Mouse (Mus musculus) embryonic stem cell, embryonic (primary cell): ENCODE results near the gene Prpf8.

Source experiments
- CTCF ChIA-PET, 4 experiments: fragments of 300-600 bp in 2 of 4; fragments of 350-600 bp in 2 of 4; sonication (Branson Sonifier 250); formaldehyde crosslinking; loops; one replicate each; lab custom pipeline; 2022; ENCODE audit warnings: inconsistent platforms in 2 of 4; lab: Charles Lee
- POLR2A ChIA-PET, 4 experiments: fragments of 300-600 bp in 2 of 4; fragments of 350-600 bp in 2 of 4; sonication (Branson Sonifier 250); formaldehyde crosslinking; loops; one replicate each; lab custom pipeline; 2022; ENCODE audit warnings: antibody characterized with exemption in 4 of 4, inconsistent platforms in 1 of 4; lab: Charles Lee

The Prpf8 gene

DNA sequence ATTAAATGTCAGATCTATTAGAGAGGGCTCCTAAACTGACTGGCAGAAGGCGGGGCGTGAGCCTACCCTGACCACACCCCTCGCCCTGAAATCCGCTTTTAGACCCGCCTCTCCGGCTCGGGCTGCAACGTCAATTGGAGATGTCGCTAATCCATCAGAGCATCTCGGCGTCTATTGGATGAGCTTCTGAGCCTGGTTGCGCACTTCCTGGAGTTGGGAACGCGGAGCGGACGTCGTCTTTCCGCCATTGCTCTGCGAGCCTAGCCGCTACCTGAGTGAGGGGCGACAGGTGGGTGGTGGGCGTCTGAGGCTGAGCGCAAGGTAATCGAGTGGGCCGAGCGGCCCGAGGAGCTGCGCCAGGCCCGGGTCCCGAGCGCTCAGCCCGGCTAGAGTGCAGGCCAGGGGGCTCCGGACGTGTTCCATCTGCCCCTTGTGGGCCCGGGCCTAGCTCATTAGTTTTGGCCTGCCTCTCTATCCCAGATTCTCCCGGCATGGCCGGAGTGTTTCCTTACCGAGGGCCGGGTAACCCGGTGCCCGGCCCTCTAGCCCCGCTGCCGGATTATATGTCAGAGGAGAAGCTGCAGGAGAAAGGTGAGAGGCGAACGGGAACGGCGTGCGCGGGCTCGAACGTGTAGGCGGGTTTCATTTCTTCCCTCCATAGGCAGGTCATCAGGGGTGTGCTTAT is at the start of gene Prpf8:
Prpf8 (plus strand) TSS at position 216 of the 685 bp plus-strand sequence.
- ChIA-PET CTCF (interaction anchor here in 3 of 4 experiments (0.6 to 3.6 kb wide), 10 partner anchors 18 to 577 kb away, joined by 3 to 30 read pairs (median 4); partner anchors contain the start of genes Rilp (in 3 of the 3), Tlcd2 (in 1 of the 3) and Wdr81 (in 1 of the 3)), POLR2A (interaction anchor here (0.5 to 7.0 kb wide), 76 partner anchors 9 to 656 kb away, joined by 3 to 117 read pairs (median 5); partner anchors contain the start of genes Rilp (in 4 of the 4), Tlcd2 (in 4 of the 4), Scarf1 (in 3 of the 4) and Crk (in 2 of the 4))

DNA sequence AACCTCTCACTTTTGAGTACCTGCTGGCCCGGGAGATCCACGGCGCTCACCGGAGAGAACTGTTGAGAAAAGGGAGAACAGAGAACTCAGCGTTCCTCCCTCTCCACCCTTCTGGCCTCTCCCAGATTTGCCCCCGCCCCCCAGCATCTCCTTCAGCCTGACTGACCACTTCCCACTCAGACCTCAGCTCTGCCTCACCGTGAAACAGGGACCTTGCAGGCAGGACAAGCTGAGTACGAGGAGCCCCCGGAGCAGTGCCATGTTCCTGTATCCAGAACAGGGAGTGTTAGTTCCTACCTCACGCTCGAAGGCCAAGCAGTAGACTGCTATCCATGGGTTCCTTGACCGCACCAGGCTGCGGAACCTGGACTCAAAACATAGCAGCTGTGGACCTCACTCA is 48.4 kb upstream of the Prpf8 start:
- ChIA-PET CTCF (interaction anchor here in 1 of 4 experiments (1.0 kb wide), 1 partner anchor 72 kb away, joined by 3 read pairs; the partner anchor contains the start of gene Rilp), POLR2A (interaction anchor here in 3 of 4 experiments (0.7 to 1.0 kb wide), 4 partner anchors 23 to 214 kb away, joined by 3 to 8 read pairs (median 4); partner anchors contain the start of gene Tlcd2 (in 2 of the 3))

DNA sequence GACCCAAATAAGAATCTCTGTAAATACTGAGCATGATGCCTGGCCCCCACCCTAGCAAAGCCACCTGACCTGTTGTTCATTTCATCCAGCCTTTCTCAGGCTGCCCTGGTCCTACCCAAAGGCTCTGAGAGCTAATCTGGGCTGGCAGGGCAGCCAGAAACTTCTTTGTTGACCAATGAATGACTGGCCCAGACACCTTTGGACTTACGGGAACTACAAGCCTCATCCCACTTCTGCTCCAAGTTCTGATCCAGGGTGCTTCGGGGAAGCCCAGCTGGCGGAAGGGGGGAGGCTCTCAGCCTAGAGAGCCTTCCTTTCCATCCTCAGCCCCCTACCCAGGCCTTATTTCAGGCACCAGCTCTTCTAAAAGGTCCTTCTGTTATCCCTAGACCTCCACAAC is 47.8 kb upstream of the Prpf8 start:
- ChIA-PET CTCF (interaction anchor here in 1 of 4 experiments (0.9 kb wide), 1 partner anchor 270 kb away, joined by 3 read pairs; the partner anchor contains the start of gene Hic1), POLR2A (interaction anchor here in 3 of 4 experiments (0.7 to 1.1 kb wide), 7 partner anchors 10 to 214 kb away, joined by 3 to 8 read pairs (median 3); partner anchors contain the start of genes Tlcd2 (in 2 of the 3), Rpa1 (in 1 of the 3) and Smyd4 (in 1 of the 3))

DNA sequence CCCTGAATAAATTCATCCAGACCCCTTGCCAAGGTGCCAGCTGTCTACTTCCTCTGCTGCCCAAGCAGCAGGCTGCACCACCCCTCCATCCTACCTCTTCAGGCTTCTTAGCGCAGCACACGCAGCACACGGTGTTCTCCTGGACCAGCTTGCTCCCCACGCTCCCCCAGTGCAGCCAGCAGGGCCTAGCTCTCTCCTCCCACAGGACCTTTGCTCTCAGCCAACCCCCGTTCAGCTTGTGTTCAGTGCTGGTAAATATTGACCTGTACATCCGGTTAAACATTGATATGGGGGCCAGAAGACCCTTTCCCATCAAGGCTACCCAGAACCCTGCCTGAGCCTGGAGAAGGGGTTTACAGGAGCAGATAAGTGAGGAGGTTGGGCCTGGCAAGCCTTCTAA is 47.3 kb upstream of the Prpf8 start, which contains the start of gene Serpinf2:
Serpinf2 (minus strand) TSS at position 229 of the 400 bp plus-strand sequence.
- ChIA-PET POLR2A (interaction anchor here in 2 of 4 experiments (0.8 to 1.4 kb wide), 8 partner anchors 9 to 91 kb away, joined by 3 to 8 read pairs (median 3); partner anchors contain the start of genes Rpa1 (in 1 of the 2), Smyd4 (in 1 of the 2) and Tlcd2 (in 1 of the 2)), CTCF (interaction anchor here in 2 of 4 experiments (0.9 to 1.2 kb wide), 2 partner anchors 33 to 270 kb away, joined by 3 read pairs; partner anchors contain the start of gene Hic1 (in 1 of the 2))

DNA sequence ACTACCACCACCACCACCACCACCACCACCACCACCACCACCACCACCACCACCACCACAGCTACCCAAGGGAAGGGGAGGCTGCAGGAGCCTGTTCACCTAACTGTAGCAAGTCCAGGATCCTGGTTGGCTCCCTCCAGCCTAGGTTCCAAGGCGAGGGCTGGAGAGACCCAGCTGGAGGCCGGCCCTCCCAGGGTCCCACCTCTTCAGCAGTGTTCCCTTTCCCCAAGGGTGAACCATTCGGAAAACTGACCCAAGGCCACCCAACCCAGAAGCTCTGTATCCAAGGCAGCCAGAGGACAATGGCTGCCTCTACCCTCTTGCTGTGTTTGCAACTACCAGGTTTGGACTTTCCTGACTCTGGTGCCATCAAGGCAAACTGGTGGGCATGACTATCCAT is 46.7 kb upstream of the Prpf8 start:
- ChIA-PET POLR2A (interaction anchor here in 3 of 4 experiments (0.9 to 3.8 kb wide), 6 partner anchors 8 to 40 kb away, joined by 3 to 14 read pairs (median 3); partner anchors contain the start of gene Tlcd2 (in 2 of the 3)), CTCF (interaction anchor here in 1 of 4 experiments (1.2 kb wide), 1 partner anchor 33 kb away, joined by 3 read pairs; no protein-coding TSS in a partner anchor)

DNA sequence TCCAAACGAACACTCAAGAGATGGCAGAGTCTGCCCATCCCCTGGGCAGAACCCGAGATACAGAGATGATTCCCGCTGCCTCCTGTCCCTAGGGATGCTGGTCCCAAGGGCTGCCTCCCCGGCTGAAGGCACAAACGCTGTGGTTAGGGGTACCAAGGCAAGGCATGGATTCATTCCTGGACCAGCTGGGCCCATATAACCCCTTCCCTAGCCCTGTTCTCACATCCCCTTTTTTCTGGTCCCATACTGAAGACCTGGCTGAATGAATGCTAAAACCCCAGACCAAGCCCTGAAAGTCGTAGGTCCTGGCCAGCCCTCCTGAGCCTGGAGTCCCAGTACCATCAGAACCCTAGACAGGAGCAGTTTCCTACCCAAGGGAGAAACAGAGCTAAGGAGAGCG is 45.6 kb upstream of the Prpf8 start:
- ChIA-PET POLR2A (interaction anchor here in 3 of 4 experiments (0.9 to 3.8 kb wide), 13 partner anchors 9 to 46 kb away, joined by 3 to 16 read pairs (median 6); partner anchors contain the start of genes Tlcd2 (in 2 of the 3), Prpf8 (in 1 of the 3) and Wdr81 (in 1 of the 3)), CTCF (interaction anchor here in 2 of 4 experiments (1.1 to 1.4 kb wide), 2 partner anchors 9 to 11 kb away, joined by 3 to 4 read pairs; no protein-coding TSS in a partner anchor)

DNA sequence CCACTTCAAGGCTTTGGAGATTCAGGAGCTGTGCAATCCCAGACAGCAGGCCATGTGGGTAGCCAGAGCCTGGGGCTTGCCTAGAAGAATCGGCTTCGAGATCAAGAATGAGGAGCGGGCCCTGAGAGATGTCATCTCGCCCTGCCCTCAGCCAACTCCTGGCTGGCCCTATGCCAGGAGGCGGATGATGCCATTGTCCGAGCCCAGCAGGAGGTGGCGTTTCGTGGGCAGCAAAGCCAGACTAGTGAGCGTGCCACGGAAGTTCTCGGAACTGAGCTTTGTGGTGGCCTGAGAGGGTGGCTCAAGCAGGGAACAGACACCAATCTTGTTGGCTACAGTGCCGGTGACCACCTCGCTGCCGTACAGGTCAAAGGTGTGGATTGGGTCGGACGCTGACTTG is 45.0 kb upstream of the Prpf8 start:
- ChIA-PET CTCF (interaction anchor here in 2 of 4 experiments (1.1 to 1.4 kb wide), 2 partner anchors 9 to 10 kb away, joined by 3 to 4 read pairs; no protein-coding TSS in a partner anchor), POLR2A (interaction anchor here in 3 of 4 experiments (0.6 to 3.8 kb wide), 16 partner anchors 9 to 1634 kb away, joined by 3 to 16 read pairs (median 5); partner anchors contain the start of genes Tlcd2 (in 2 of the 3), Prpf8 (in 1 of the 3), Rpa1 (in 1 of the 3) and Smyd4 (in 1 of the 3))

DNA sequence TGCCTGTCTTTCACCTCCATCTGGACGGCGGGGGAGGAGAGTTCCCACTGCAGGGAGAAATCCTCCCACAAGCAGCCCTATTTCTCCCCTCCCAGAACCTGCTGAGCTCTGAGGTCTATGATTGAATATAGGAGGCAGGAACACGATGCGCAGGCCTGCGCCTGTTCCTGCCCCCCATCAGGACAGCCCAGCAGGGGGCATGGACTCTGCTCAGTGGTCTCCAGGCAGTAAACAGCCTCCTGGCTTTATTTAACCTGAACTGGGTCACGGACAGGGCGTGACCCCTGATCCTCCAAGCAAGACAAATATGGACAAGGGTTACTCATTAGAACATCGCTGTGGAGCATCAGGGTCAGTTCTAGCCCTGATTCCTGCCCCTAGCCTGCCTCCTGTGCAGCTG is 42.9 kb upstream of the Prpf8 start:
- POLR2A ChIA-PET, result interaction anchor here in 3 of 4 experiments (0.9 to 3.8 kb wide), 4 partner anchors 11 to 18 kb away, joined by 3 to 14 read pairs (median 4); partner anchors contain the start of genes Tlcd2 (in 3 of the 3) and Wdr81 (in 1 of the 3)

DNA sequence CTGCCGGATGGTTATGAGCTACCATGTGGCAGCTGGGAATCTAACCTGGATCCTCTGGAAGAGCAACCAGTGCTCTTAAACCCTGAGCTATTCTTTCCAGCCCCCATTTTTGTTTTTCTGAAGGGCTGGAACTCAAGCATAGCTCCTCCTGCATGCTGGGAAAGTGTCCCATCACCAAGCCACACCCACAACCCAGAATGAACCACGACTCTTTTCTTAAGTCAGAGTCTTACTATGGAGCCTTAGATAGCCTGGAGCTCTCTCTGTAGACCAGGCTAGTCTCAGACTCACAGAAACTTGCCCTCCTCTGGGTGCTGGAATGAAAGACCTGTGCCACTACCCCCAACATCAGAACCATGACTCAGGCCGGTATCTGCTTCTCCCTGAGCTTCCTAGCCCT is 38.0 kb upstream of the Prpf8 start:
- ChIA-PET CTCF (interaction anchor here in 3 of 4 experiments (0.5 to 0.7 kb wide), 3 partner anchors 13 to 287 kb away, joined by 3 read pairs; no protein-coding TSS in a partner anchor), POLR2A (interaction anchor here in 3 of 4 experiments (0.7 to 10.9 kb wide), 8 partner anchors 9 to 104 kb away, joined by 3 to 130 read pairs (median 8); partner anchors contain the start of genes Tlcd2 (in 2 of the 3), Prpf8 (in 1 of the 3) and Serpinf2 (in 1 of the 3))

More for the DNA sequence above, 42.9 kb upstream of the Prpf8 start:
- CTCF ChIA-PET, result no interaction called here

DNA sequence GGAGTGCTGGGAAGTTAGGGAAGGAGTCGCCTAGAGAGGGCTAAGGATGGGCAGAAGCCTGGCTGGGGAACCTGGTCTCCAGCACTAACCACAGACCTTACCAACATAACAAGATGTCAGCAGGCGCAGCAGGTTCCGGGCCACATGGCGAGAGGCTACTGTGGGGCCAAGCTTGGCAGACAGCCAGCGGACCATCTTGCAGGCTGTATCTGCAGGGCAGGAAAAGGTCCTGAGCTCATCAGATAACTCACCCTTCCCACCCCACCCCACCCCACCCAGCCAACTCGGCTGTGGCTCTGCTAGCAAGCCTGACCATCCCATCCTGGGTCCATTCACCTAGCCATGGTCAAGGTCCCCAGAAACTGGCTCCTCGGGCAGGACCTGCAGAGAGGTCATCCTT is 36.9 kb upstream of the Prpf8 start:
- ChIA-PET POLR2A (interaction anchor here in 2 of 4 experiments (1.2 to 10.9 kb wide), 6 partner anchors 8 to 37 kb away, joined by 3 to 130 read pairs (median 8); partner anchors contain the start of genes Tlcd2 (in 2 of the 2) and Prpf8 (in 1 of the 2)), CTCF (no interaction called here)

DNA sequence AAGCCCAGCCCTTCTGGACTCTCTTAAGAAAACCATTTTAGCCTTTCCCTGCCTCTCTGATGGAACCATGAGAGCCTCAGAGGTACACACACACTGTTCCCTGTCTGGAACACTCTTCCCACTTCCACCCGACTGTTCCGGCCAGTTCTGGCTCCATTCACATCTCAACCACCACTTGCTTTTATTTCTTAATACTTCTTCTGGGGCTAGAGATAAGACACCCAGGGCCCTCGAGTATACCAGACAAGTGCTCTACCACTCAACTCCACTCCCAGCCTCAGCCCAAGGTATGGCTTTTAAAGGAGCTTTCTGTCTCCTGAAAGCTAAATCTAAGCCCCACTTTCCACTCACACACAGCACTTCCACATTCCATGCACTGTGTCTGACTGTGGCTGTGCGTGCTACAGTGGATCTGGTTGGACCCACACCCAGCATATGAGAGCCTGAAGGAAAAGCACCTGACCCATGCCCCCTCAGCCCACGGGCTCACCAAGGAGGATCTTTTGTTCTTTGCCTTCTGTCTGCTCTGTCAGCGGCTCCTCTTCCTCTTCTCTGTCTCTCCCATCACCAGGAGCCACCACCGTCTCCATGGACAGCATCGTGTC is 36.2 kb upstream of the Prpf8 start:
- CTCF ChIA-PET, result interaction anchor here in 1 of 4 experiments (1.4 kb wide), 1 partner anchor 16 kb away, joined by 3 read pairs; no protein-coding TSS in a partner anchor
- POLR2A ChIA-PET, result interaction anchor here (1.1 to 10.9 kb wide), 10 partner anchors 9 to 36 kb away, joined by 3 to 130 read pairs (median 5); partner anchors contain the start of genes Tlcd2 (in 3 of the 4) and Prpf8 (in 2 of the 4)

DNA sequence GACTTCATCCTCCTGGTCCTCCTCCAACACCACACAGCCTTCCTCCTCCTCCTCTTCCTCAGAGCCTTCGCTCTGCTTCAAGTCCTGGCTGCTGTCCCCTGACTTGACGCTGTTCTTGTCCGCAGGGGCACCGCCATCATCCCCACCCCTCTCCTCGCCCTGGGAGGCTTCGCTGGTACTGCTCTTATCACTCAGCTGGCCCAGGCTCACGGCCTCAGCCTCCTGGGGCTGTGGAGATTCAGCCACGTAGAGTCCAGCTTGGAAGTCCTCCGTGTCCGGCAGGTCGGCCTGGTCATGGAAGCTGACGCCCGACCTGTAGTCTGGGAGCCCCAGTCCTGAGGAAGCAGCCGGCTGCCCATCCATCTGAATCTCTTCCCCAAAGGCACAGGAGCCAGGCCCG is 35.7 kb upstream of the Prpf8 start:
- POLR2A ChIA-PET, result interaction anchor here (1.1 to 10.9 kb wide), 11 partner anchors 9 to 36 kb away, joined by 3 to 130 read pairs (median 5); partner anchors contain the start of genes Tlcd2 (in 3 of the 4), Prpf8 (in 1 of the 4) and Serpinf2 (in 1 of the 4)
- CTCF ChIA-PET, result interaction anchor here in 2 of 4 experiments (1.4 to 1.7 kb wide), 2 partner anchors 16 to 59 kb away, joined by 3 to 5 read pairs; partner anchors contain the start of gene Rilp (in 1 of the 2)

DNA sequence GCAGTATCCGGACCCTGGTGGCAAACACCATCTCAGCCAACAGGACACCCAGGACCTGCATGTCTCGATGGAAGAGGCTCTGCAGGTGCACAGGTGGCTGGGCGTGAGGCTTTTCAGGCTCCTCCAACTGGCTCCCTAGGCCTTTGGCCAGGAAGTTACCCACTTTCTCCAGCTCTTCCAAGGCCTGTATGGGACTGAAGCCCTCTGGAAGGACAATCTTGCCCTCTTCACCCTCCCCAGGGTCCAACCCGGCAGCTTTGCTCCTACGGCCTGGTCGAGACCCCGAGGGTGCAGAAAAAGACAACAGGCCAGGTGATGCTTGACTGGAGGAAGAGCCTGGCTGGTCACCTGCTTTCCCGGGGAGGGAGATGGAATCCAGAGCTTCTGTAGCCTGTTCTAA is 34.5 kb upstream of the Prpf8 start:
- ChIA-PET CTCF (interaction anchor here in 2 of 4 experiments (0.6 to 1.7 kb wide), 4 partner anchors 10 to 58 kb away, joined by 3 to 5 read pairs (median 4); partner anchors contain the start of gene Rilp (in 1 of the 2)), POLR2A (interaction anchor here in 3 of 4 experiments (0.6 to 10.9 kb wide), 12 partner anchors 10 to 58 kb away, joined by 3 to 130 read pairs (median 3); partner anchors contain the start of genes Tlcd2 (in 2 of the 3), Prpf8 (in 1 of the 3) and Serpinf2 (in 1 of the 3))

DNA sequence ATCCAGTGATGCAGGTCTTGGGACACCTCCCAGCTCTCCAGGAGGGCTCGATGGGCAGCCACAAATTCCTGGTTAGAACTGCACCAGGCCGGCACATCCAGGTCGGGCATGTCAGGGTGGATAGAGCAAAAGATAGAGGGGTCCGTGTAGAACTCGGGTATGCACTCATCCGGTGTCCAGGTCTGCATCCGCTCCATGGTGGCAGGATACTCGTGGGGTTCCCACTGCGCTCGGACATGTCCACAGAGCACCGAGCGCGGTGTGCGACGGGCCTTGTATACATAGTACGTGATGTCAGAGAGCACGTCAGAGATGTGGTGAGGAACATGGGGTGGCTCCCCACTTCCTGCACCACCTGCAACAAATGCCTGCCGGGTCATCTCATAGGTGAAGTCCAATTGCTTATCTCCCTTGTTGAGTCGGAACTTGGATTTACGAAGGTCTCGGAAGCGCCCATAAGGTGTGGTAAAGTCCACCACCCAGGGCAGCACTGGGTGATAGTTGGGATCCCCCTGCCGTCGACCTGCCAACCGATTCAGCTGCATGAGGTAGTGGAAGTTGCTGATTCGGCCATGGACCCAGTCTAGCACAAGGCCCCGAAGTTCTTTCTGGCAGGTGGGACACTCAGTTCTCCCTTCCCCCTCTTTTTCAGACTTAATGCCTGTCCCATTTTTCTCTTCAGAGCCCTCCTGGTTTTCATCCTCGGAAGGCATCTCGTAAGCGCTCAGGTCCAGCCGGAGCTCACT is 33.6 kb upstream of the Prpf8 start:
- POLR2A ChIA-PET, result interaction anchor here in 3 of 4 experiments (1.0 to 10.9 kb wide), 18 partner anchors 7 to 105 kb away, joined by 3 to 130 read pairs (median 5); partner anchors contain the start of genes Prpf8 (in 2 of the 3), Rilp (in 2 of the 3), Tlcd2 (in 2 of the 3) and Serpinf1 (in 1 of the 3)
- CTCF ChIA-PET, result interaction anchor here in 2 of 4 experiments (1.0 to 1.7 kb wide), 5 partner anchors 17 to 832 kb away, joined by 3 to 5 read pairs (median 3); partner anchors contain the start of genes Hic1 (in 1 of the 2) and Rilp (in 1 of the 2)
